ENCODE assay signal across 8 mouse cellular contexts in the genomic region with DNA sequence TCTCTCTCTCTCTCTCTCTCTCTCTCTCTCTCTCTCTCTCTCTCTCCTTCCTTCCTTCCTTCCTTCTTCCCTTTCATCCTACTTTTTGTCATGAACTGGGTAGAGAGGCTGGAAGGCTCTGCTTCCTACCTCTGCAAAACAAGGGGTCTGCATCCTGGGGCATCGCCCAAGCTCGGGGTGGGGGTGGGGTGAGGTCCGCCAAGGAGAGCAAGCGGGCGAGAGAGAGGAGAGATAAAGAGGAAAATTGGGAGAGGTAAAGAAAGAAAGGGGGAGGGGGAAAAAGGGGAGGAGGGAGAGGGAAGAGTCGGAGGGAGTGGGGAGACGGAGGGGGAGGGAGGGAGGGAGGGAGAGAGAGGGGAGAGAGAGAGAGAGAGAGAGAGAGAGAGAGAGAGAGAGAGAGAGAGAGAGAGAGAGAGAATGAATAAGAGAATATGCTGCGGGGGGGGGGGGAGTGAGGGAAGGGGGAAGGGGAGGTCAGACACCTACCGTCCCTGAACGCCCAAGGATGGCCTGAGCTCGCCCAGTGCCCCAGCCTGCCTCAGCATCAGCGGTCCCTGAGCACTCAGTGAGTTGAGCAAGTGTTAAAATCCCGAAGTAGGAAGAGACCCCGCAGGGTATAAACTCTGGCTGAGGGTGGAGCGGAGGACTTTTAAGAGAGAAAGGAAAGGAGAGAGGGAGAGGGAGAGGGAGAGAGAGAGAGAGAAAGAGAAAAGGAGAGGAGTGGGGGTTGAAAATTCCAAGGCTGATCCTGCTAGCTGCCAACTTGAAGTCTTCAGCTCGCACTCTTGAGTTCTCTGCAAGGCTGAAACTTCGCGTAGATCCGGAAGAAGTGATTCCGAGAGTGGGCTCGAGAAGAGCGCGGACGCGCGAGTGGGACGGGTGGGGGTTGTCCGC. TPM values are rescaled to one million over a fixed set of nuclear protein-coding genes. Genes with fewer than 3 reads are reported as not detected.
DNase-seq lines count a peak whose midpoint lies in the region; ATAC-seq and TF ChIP-seq lines count a peak whose summit lies in the region.

A gene (plus strand): TSS at position 579 of the 894 bp plus-strand sequence.

- no peaks in the 10 kb centered on the region for H3K9me3 ChIP-seq in kidney, embryonic 14.5 days (ENCODE audit: control insufficient read depth, low read length)
- no peaks in the 10 kb centered on the region for H3K9me3 ChIP-seq in heart, embryonic 12.5 days (replicated peaks)
- H3K9me3 ChIP-seq in limb, embryonic 15.5 days = no peaks in the 10 kb centered on the region
- H3K9me3 ChIP-seq in stomach, embryonic 15.5 days = no peaks in the 10 kb centered on the region

- H3K9ac ChIP-seq in kidney, embryonic 14.5 days (ENCODE audit: low read depth, low read length) = peak within 1 kb of the TSS; percentile 78
- peak within 1 kb of the TSS; percentile 91 for H3K9ac ChIP-seq in heart, embryonic 12.5 days
- H3K9ac ChIP-seq in limb, embryonic 15.5 days = peak within 1 kb of the TSS; percentile 78
- H3K9ac ChIP-seq in stomach, embryonic 15.5 days = peak within 1 kb of the TSS; percentile 68

- TF ChIP-seq CTCF in bone marrow, adult 2 months (IDR thresholded peaks at IDR 0.05; ENCODE audit: control insufficient read depth, insufficient read depth, low read length) = no peak

- no peaks in the 10 kb centered on the region for H3K4me1 ChIP-seq in kidney, embryonic 14.5 days (ENCODE audit: control insufficient read depth, insufficient read depth, low read length)
- no peaks in the 10 kb centered on the region for H3K4me1 ChIP-seq in bone marrow, adult 2 months (ENCODE audit: control insufficient read depth, insufficient read depth, low read length)
- peaks cover 18% of the 10 kb centered on the region for H3K4me1 ChIP-seq in heart, embryonic 12.5 days (replicated peaks)
- H3K4me1 ChIP-seq in limb, embryonic 15.5 days = peaks cover 28% of the 10 kb centered on the region
- peaks cover 5% of the 10 kb centered on the region; the same call in 1 of the 2 replicates for H3K4me1 ChIP-seq in stomach, embryonic 15.5 days

- H3K36me3 ChIP-seq in kidney, embryonic 14.5 days (ENCODE audit: control insufficient read depth, insufficient read depth, low read length) = no peaks in the 10 kb centered on the region
- peaks cover 10% of the 10 kb centered on the region; the same call in 1 of the 2 replicates for H3K36me3 ChIP-seq in heart, embryonic 12.5 days
- H3K36me3 ChIP-seq in limb, embryonic 15.5 days = no peaks in the 10 kb centered on the region
- no peaks in the 10 kb centered on the region for H3K36me3 ChIP-seq in stomach, embryonic 15.5 days

- H3K4me3 ChIP-seq in kidney, embryonic 14.5 days (ENCODE audit: low read length) = peak within 1 kb of the TSS; percentile 76
- H3K4me3 ChIP-seq in bone marrow, adult 2 months (replicated peaks; ENCODE audit: control insufficient read depth, low read depth, low read length) = peak within 1 kb of the TSS; percentile 18
- H3K4me3 ChIP-seq in heart, embryonic 12.5 days = peak within 1 kb of the TSS; percentile 82
- peak within 1 kb of the TSS; percentile 74 for H3K4me3 ChIP-seq in limb, embryonic 15.5 days
- peak within 1 kb of the TSS; percentile 67 for H3K4me3 ChIP-seq in stomach, embryonic 15.5 days (replicated peaks)

- no peak for TF ChIP-seq POLR2A in bone marrow, adult 2 months (IDR thresholded peaks at IDR 0.05; ENCODE audit: borderline replicate concordance, control insufficient read depth, low read depth, low read length)

- peak within 1 kb of the TSS; percentile 84 for H3K27ac ChIP-seq in kidney, embryonic 14.5 days (ENCODE audit: low read depth, low read length)
- H3K27ac ChIP-seq in bone marrow, adult 2 months (ENCODE audit: control insufficient read depth, insufficient read depth, low read depth, low read length, poor library complexity) = no peak within 1 kb of the TSS; the same call in 1 of the 2 replicates
- H3K27ac ChIP-seq in heart, embryonic 12.5 days (ENCODE audit: poor library complexity, severe bottlenecking) = peak within 1 kb of the TSS; percentile 87
- peak within 1 kb of the TSS; percentile 90 for H3K27ac ChIP-seq in limb, embryonic 15.5 days
- peak within 1 kb of the TSS; percentile 94 for H3K27ac ChIP-seq in stomach, embryonic 15.5 days

- peak; percentile 68 for ATAC-seq in kidney, embryonic 14.5 days (ENCODE audit: low FRiP score, low TSS enrichment)
- peak; percentile 48; the same call in 1 of the 2 replicates for ATAC-seq in heart, embryonic 12.5 days (ENCODE audit: insufficient number of reproducible peaks, low FRiP score)
- 0 out of 2 replicates have a peak, but pooled peaks have one; percentile 37 for ATAC-seq in limb, embryonic 15.5 days (ENCODE audit: insufficient number of reproducible peaks, low FRiP score, low TSS enrichment, low read depth)
- ATAC-seq in stomach, embryonic 15.5 days (ENCODE audit: insufficient read depth, low FRiP score, low read depth) = peak; percentile 20; the same call in 1 of the 2 replicates

- peak within 1 kb of the TSS; percentile 84 for H3K4me2 ChIP-seq in kidney, embryonic 14.5 days (replicated peaks; ENCODE audit: low read depth, low read length)
- H3K4me2 ChIP-seq in heart, embryonic 12.5 days = peak within 1 kb of the TSS; percentile 74
- peak within 1 kb of the TSS; percentile 81 for H3K4me2 ChIP-seq in limb, embryonic 15.5 days
- H3K4me2 ChIP-seq in stomach, embryonic 15.5 days = peak within 1 kb of the TSS; percentile 72

- no peaks in the 10 kb centered on the region; the same call in 1 of the 2 replicates for H3K27me3 ChIP-seq in kidney, embryonic 14.5 days (ENCODE audit: control insufficient read depth, insufficient read depth, low read length)
- H3K27me3 ChIP-seq in heart, embryonic 12.5 days (replicated peaks) = no peaks in the 10 kb centered on the region
- H3K27me3 ChIP-seq in limb, embryonic 15.5 days = 0 out of 2 replicates have a peak, but pooled peaks cover 8% of the 10 kb centered on the region
- H3K27me3 ChIP-seq in stomach, embryonic 15.5 days (replicated peaks) = 0 out of 2 replicates have a peak, but pooled peaks cover 13% of the 10 kb centered on the region

- DNase-seq in kidney, postnatal 36 days = no peak
- DNase-seq in frontal cortex, postnatal 36 days (ENCODE audit: low spot score in 2 of 2) = no peak
- no peak for DNase-seq in gastrocnemius, postnatal 10 days

- WGBS in kidney, embryonic 14.5 days = under 1% methylated on average over 27 of the region's 28 CpGs
- 6% methylated on average over 26 of the region's 28 CpGs for WGBS in bone marrow, adult 2 months
- 1% methylated on average over 26 of the region's 28 CpGs for WGBS in heart, embryonic 12.5 days
- 2% methylated on average over 25 of the region's 28 CpGs for WGBS in limb, embryonic 15.5 days
- 1% methylated on average over 27 of the region's 28 CpGs for WGBS in stomach, embryonic 15.5 days

RNA-seq across cellular contexts. Expression of the gene that starts here (rescaled TPM):
- polyA plus RNA-seq in kidney, embryonic 14.5 days (2014; fragmentation: Nextera tagmentation; extraction: Ambion mirVana) = 10.5 and 13.8 TPM in 2 replicates
- polyA plus RNA-seq in bone marrow, adult 2 months (2011; ENCODE audit: insufficient read depth, insufficient read length, low replicate concordance, missing spikeins) = 1.5 and 3.1 TPM in 2 replicates
- polyA plus RNA-seq in heart, embryonic 12.5 days (2016; fragmentation: Nextera tagmentation; extraction: Ambion mirVana) = 12.2 and 13.4 TPM in 2 replicates
- 4.1 and 5.0 TPM in 2 replicates for polyA plus RNA-seq in limb, embryonic 15.5 days (2015; fragmentation: Nextera tagmentation; extraction: Ambion mirVana)
- polyA plus RNA-seq in stomach, embryonic 15.5 days (2015; fragmentation: Nextera tagmentation; extraction: Ambion mirVana) = 10.6 and 12.8 TPM in 2 replicates
- total RNA-seq in gastrocnemius, postnatal 10 days (2021) = 1 to 10 TPM; 7.0 to 8.1 TPM

Comparison
In these comparisons a context has a peak if more than half of its experiments do, and no peak if none do; other contexts are left out.
1. H3K4me3 ChIP-seq: peak in every context shown above with its lines; median percentile 82 in heart, embryonic 12.5 days; 76 in kidney, embryonic 14.5 days; 74 in limb, embryonic 15.5 days; 67 in stomach, embryonic 15.5 days; 18 in bone marrow, adult 2 months.